Mouse (Mus musculus): ENCODE measurements at regions not wholly inside any gene's neighbourhood (a gene's known extent, or its start where the extent isn't known, plus 50 kb on each side); places are given as distances from the start of the nearest gene placed in this dataset.

- no peak for DNase-seq
These were observed 149.2 kb upstream of the Kdm8 start for GRCm38 (mm10) chr7:125295226-125295625.

GRCm38 (mm10) chr7:125308433-125308832, 136.0 kb upstream of the Kdm8 start:
- no peak for DNase-seq

- no peak for DNase-seq
These were observed 133.5 kb upstream of the Kdm8 start for GRCm38 (mm10) chr7:125310971-125311370.

- no peak for DNase-seq
These were observed 130.9 kb upstream of the Kdm8 start for GRCm38 (mm10) chr7:125313604-125314003.

- no peak for DNase-seq
These were observed 109.7 kb upstream of the Kdm8 start for GRCm38 (mm10) chr7:125334769-125335168.

GRCm38 (mm10) chr7:125335586-125336165, 108.8 kb upstream of the Kdm8 start:
- DNase-seq, result no peak

- no peak for DNase-seq
These were observed 107.7 kb upstream of the Kdm8 start for GRCm38 (mm10) chr7:125336826-125337225.

GRCm38 (mm10) chr7:125338177-125338751, 106.2 kb upstream of the Kdm8 start:
- DNase-seq, result no peak

- DNase-seq, result no peak
These were observed 104.1 kb upstream of the Kdm8 start for GRCm38 (mm10) chr7:125340326-125340905.

GRCm38 (mm10) chr7:125349606-125350005, 94.9 kb upstream of the Kdm8 start:
- no peak for DNase-seq

- no peak for DNase-seq
These were observed 90.3 kb upstream of the Kdm8 start for GRCm38 (mm10) chr7:125354211-125354610.

- DNase-seq, result no peak
These were observed 89.5 kb upstream of the Kdm8 start for GRCm38 (mm10) chr7:125354956-125355355.

GRCm38 (mm10) chr7:125358016-125358415, 86.5 kb upstream of the Kdm8 start:
- DNase-seq, result no peak

- no peak for DNase-seq
These were observed 61.5 kb upstream of the Kdm8 start for GRCm38 (mm10) chr7:125383021-125383420.

GRCm38 (mm10) chr7:125384171-125384570, 60.3 kb upstream of the Kdm8 start:
- DNase-seq, result no peak

- peak; percentile 10 for DNase-seq
These were observed 51.9 kb upstream of the Kdm8 start for GRCm38 (mm10) chr7:125392536-125392935.

GRCm38 (mm10) chr7:125393228-125393627, 51.2 kb upstream of the Kdm8 start:
- DNase-seq, result no peak

- peak; percentile 88 for DNase-seq
These were observed 50.7 kb upstream of the Kdm8 start for GRCm38 (mm10) chr7:125393654-125394346.
